Mouse (Mus musculus) erythroblast, embryonic 14.5 days (primary cell): ENCODE results near the gene Siah2. TPM values are rescaled to one million over a fixed set of nuclear protein-coding genes. Genes with fewer than 3 reads are reported as not detected.

Source experiments
- H3K27me3 ChIP-seq: 2 replicates; pipeline ENCODE4 v1.6.1; 2012; ENCODE audit warnings: inconsistent platforms; ENCODE audit not compliant: control insufficient read depth
- H3K36me3 ChIP-seq: 2 replicates; pipeline ENCODE4 v1.6.1; 2012; ENCODE audit warnings: mild to moderate bottlenecking, inconsistent platforms; ENCODE audit not compliant: control insufficient read depth
- H3K4me1 ChIP-seq: 2 replicates; pipeline ENCODE4 v1.6.1; 2012; ENCODE audit warnings: inconsistent platforms; ENCODE audit not compliant: control insufficient read depth
- H3K4me3 ChIP-seq: replicated peaks from 2 replicates; pipeline ENCODE3; 2012; ENCODE audit warnings: moderate library complexity, mild to moderate bottlenecking, inconsistent platforms
- H3K9me3 ChIP-seq: 2 replicates; pipeline ENCODE4 v1.6.1; 2012; ENCODE audit warnings: low read length, inconsistent platforms, mixed read lengths; ENCODE audit not compliant: control insufficient read depth
- GATA1 ChIP-seq: IDR thresholded peaks from 2 replicates; pipeline ENCODE4 v1.6.1; 2012; ENCODE audit warnings: low read length, inconsistent platforms, mixed read lengths
- TAL1 ChIP-seq: IDR thresholded peaks from 3 replicates; pipeline ENCODE4 v1.6.1; 2012; ENCODE audit warnings: low read length, inconsistent platforms, mixed read lengths
- polyA plus RNA-seq: library from polyadenylated mRNA; stranded (reverse); fragments of >175 nt; gene quantifications from 2 replicates; pipeline ENCODE4 v1.2.3, GENCODE M21; 2012

Gene Siah2
- polyA plus RNA-seq, 1 experiment = 0.19 TPM

DNA sequence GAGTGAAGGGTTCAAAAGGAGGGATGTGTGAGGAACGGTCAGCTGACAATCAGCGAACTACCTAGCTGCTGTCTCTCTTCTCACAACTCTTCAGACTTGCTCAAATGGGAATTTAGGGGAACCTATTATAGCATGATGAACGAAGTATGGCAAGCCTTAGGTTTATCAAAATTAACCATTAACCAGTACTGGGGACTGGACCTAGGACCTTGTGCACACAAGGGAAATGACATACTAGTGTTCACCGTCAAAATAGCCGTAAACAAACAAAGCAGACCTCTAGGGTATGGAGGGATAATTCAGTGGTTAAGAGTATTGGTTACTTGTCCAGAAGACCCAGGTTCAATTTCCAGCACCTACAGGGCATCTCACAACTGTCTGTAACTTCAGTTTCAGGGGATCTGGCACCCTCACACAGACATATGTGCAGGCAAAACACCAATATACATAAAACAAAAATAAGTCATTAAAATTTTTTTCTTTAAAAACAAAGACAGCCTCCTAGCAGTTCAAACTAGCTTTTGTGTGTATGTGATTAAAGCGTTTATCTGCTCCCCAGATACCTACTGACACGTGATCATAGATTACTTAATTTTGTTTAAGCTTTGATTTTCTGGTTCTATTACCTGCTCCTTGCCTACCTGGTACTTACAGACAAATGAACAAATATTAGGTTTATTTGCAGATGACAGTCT is 11.1 kb downstream of the Siah2 start:
- peaks cover 2% of the 10 kb centered on the region; the same call in 1 of the 2 replicates for H3K36me3 ChIP-seq
- no peak overlapping the region for H3K4me3 ChIP-seq
- no peak for TF ChIP-seq GATA1
- no peak for TF ChIP-seq TAL1
- H3K9me3 ChIP-seq = no peaks in the 10 kb centered on the region
- H3K4me1 ChIP-seq = no peaks in the 10 kb centered on the region
- H3K27me3 ChIP-seq = no peaks in the 10 kb centered on the region

DNA sequence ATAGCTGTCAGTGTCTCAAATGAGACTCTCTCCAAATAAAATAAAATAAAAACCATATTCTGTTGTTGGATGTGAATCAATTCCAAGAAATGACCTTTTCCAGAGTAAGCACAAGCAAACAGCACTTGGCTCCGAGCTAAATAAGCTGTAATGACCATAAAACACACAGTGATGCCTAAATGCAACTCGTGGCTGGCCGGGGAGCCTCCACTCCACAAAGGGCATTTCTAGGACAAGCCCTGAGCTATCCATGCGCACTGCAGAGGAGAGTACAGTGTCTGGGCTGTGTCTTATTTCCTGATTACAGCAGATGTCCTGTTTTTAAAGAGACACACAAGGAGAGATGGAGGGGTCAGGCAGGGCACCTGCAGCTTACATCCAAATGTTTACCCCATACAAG is 12.2 kb downstream of the Siah2 start:
- H3K9me3 ChIP-seq = no peaks in the 10 kb centered on the region
- H3K36me3 ChIP-seq = peaks cover 8% of the 10 kb centered on the region; the same call in 1 of the 2 replicates
- H3K4me1 ChIP-seq = no peaks in the 10 kb centered on the region
- TF ChIP-seq GATA1 (no peak), TAL1 (no peak)
- no peaks in the 10 kb centered on the region for H3K27me3 ChIP-seq
- H3K4me3 ChIP-seq = no peak overlapping the region

DNA sequence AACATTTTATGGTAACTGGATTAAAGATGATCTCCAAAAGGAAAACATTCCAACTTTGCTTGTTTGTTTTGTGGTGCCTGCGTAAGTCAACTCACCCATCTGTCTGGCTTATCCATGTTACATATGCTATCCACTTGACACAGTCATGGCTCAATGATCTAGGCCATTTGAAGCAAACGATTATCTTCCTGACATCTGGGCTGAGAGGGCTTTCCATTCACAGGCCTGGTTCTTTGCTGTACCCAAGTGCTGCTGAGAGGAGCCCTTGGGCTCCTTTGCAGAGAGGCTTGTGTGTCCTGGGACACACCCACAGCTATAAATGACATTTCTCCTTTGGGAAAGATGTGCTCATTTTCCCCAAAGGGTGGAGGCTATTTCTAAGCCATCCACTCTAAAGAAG is 13.3 kb downstream of the Siah2 start:
- H3K27me3 ChIP-seq = no peaks in the 10 kb centered on the region
- H3K4me3 ChIP-seq = no peak overlapping the region
- TF ChIP-seq TAL1 (no peak), GATA1 (no peak)
- no peaks in the 10 kb centered on the region for H3K9me3 ChIP-seq
- peaks cover 8% of the 10 kb centered on the region; the same call in 1 of the 2 replicates for H3K36me3 ChIP-seq
- H3K4me1 ChIP-seq = no peaks in the 10 kb centered on the region

DNA sequence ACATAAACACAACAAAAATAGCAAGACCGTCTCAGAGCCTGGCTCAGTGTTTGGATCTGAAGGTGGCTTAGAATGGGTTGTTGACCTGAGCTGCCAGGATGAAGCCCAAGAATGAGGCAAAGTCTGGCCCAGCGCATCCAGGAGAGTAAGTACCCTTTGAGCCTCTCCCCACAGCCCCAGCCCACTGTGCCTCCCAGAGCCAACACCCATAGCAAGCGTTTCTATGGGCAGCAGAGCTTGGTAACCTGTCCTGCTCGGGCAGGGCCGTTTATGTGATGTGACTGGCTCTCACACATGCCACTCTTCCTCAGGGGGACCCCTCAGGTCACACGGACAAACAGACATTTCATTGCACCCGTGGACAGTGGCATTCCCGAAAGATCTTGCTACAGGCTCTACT is 13.8 kb downstream of the Siah2 start:
- TF ChIP-seq GATA1 (no peak), TAL1 (no peak)
- Histone ChIP-seq H3K4me1 (no peaks in the 10 kb centered on the region), H3K4me3 (no peak overlapping the region), H3K27me3 (no peaks in the 10 kb centered on the region), H3K9me3 (no peaks in the 10 kb centered on the region), H3K36me3 (peaks cover 8% of the 10 kb centered on the region; the same call in 1 of the 2 replicates)

DNA sequence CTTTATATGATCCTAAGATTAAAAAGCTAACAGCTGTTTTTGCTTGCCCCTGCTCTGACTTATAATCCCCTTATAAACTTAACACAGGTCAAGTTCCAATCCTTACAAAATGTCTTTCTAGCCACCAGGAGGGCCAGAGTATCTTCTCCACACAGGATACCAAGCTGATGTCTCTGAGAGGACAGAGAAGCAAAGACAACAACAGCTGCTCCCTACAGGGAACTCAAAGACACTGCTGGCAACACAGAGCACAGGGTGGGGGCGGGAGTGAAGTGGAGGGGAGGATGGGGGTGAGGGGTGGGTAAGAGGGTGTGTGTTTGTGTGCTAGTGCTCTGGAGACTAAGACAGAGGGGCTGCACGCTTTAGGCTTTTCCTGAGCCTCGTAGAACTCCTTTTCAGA is 14.6 kb downstream of the Siah2 start:
- Histone ChIP-seq H3K27me3 (no peaks in the 10 kb centered on the region), H3K4me1 (no peaks in the 10 kb centered on the region), H3K36me3 (peaks cover 8% of the 10 kb centered on the region; the same call in 1 of the 2 replicates), H3K4me3 (no peak overlapping the region), H3K9me3 (no peaks in the 10 kb centered on the region)
- no peak for TF ChIP-seq GATA1
- no peak for TF ChIP-seq TAL1

DNA sequence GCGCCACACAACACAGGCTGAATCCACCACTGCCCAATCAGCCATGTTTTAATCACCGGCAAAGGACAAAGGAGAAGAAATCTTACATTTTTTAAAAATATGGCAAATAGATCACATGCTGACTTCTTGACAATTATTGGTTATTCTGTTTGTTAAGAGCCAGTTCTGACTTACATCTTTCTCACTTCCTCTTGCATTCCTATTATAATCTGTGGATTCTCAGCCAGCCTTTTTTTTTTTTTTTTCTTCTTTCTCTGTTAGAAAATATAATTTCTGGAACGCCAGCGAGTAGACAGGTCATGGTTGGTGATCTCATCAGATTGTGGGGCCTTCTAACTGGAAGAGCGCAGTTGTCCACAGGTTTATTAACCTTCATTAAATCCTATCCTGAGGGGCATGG is 18.9 kb downstream of the Siah2 start:
- Histone ChIP-seq H3K4me3 (no peak overlapping the region), H3K27me3 (no peaks in the 10 kb centered on the region), H3K36me3 (peaks cover 8% of the 10 kb centered on the region; the same call in 1 of the 2 replicates), H3K9me3 (no peaks in the 10 kb centered on the region), H3K4me1 (no peaks in the 10 kb centered on the region)
- TF ChIP-seq TAL1 = no peak
- TF ChIP-seq GATA1 = no peak

DNA sequence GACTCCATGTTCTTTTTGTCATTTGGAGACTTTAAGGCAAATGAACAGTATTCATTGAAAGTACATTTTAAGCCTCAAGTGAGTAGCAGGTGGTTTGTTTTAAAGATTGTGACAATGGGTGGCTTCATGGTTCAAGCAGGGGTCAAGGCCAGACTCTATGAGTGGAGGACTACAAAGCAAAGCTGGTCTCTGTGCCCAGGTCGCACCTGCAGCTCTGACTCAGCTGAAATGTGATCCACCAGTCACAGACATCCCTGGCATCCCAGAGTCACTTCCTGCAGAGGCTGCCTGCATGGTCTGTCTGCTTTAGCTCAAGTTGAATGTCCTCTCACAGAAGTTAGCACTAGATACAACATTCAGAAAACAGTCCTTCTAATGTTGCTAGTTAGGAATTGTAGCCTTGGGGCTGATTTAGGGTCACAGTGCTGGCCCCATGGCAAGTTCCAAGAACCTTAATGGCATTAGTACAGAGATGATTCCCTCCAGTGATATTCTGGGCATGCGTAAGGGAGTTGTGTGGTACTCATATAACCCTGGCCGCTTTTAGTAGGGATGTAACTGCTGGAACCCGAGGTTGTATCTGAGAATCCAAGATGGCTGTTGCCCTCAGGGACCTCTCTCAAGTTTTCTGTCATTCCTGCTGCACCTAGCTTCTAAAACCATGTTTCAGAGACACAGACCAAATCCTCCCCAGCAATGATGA is 19.6 kb downstream of the Siah2 start:
- peaks cover 8% of the 10 kb centered on the region; the same call in 1 of the 2 replicates for H3K36me3 ChIP-seq
- H3K4me1 ChIP-seq = no peaks in the 10 kb centered on the region
- H3K4me3 ChIP-seq = no peak overlapping the region
- H3K9me3 ChIP-seq = no peaks in the 10 kb centered on the region
- no peaks in the 10 kb centered on the region for H3K27me3 ChIP-seq
- no peak for TF ChIP-seq GATA1
- TF ChIP-seq TAL1 = no peak

DNA sequence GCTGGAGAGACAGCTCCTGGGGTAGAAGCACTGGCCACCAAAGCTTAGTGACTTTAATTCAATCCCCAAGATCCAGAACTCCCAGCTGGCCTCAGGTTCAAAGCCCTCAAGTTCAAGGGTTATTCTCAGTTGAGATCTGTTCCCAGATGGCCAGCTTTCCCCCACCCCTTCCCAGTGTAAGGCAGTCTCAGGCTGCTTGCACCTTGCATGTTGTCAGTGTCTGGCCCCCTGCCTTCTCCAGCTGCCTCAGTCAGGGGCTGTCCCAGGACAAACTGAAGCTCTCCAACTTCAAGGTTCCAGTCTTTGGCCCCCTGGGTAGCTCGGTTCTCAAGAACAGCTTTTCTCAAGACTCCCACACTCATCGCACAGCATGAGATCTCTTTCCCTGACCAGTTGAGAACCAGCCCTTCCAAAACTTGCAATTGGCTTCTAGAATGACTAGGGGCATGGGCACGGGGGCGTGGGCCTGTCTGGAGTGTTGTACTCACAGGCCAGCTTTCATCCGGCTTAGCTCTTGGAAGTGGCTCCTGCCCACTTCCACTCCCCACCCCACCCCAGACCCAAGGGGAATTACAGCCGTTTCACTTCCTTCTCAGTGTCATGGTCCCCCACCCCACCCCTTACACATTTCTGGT is 20.5 kb downstream of the Siah2 start:
- H3K36me3 ChIP-seq = peaks cover 8% of the 10 kb centered on the region; the same call in 1 of the 2 replicates
- TF ChIP-seq TAL1 (no peak), GATA1 (no peak)
- H3K4me1 ChIP-seq = no peaks in the 10 kb centered on the region
- H3K4me3 ChIP-seq = no peak overlapping the region
- H3K27me3 ChIP-seq = no peaks in the 10 kb centered on the region
- H3K9me3 ChIP-seq = no peaks in the 10 kb centered on the region

DNA sequence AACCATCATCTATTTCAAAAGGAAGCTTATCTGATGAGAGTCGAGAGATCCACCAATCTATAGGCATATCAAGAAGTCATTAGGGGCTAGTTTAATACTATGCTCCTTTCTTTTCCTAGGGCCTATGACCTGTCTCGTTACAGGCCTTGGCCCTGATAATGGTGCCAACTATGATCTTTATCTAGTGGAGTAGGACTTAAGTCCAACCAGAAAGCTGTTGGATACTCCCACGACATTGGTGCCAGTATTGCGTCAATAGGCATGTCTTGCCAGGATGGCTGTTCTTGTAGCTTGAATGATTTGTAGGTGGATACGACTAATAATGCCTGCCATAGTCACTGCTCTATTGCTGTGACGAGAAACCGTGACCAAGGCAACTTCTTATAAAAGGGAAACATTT is 28.2 kb downstream of the Siah2 start:
- Histone ChIP-seq H3K36me3 (no peaks in the 10 kb centered on the region), H3K4me3 (no peak overlapping the region), H3K27me3 (no peaks in the 10 kb centered on the region), H3K9me3 (peaks cover 2% of the 10 kb centered on the region; the same call in 1 of the 2 replicates), H3K4me1 (no peaks in the 10 kb centered on the region)
- TF ChIP-seq TAL1 (no peak), GATA1 (no peak)

DNA sequence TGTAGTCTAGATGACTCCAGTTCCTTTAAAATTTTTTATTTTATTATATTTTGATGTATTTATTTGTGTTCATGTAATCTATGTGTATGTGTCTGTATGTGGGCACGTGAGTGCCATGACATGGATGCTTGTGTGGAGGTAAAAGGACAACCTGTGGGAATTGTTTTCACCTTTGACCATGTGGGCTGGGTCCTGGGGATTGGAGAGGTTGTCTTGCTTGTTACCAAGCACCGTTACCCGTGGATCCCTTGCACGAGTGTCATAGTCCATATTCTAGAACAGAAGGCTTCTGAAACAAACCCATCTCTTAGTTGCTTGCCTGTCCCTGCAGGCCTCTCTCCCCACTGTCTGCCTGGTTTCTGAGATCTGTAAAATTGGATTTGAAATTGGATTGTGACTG is 31.6 kb downstream of the Siah2 start:
- Histone ChIP-seq H3K9me3 (no peaks in the 10 kb centered on the region), H3K4me1 (no peaks in the 10 kb centered on the region; the same call in 1 of the 2 replicates), H3K36me3 (no peaks in the 10 kb centered on the region), H3K4me3 (no peak overlapping the region), H3K27me3 (no peaks in the 10 kb centered on the region)
- TF ChIP-seq GATA1 (no peak), TAL1 (no peak)
